Mouse (Mus musculus) hindbrain, postnatal 0 days (tissue): ENCODE measurements around the gene Nucks1. TPM values are rescaled to one million over a fixed set of nuclear protein-coding genes. Genes with fewer than 3 reads are reported as not detected.

ENCODE experiments used
- ATAC-seq: fragments of 200-750 bp; cut with Nextera tagmentation; 2 replicates; pipeline ENCODE4 v1.8.0; 2017; ENCODE audit warnings: mild to moderate bottlenecking, moderate TSS enrichment, moderate library complexity
- DNase-seq: peaks from one replicate; pipeline ENCODE4 v3.0.0-alpha.2; 2015; ENCODE audit warnings: low spot score
- H3K27ac ChIP-seq: fragments of 300-500 bp; sonication (generic); 2 replicates; pipeline ENCODE4 v1.5.1; 2014; ENCODE audit warnings: mild to moderate bottlenecking
- H3K27me3 ChIP-seq: fragments of 300-500 bp; sonication (generic); 2 replicates; pipeline ENCODE4 v1.6.1; 2014; ENCODE audit warnings: low read length, mixed read lengths; ENCODE audit not compliant: insufficient read depth
- H3K36me3 ChIP-seq: fragments of 300-500 bp; sonication (generic); 2 replicates; pipeline ENCODE4 v1.6.1; 2014; ENCODE audit warnings: low read length, mixed read lengths; ENCODE audit not compliant: insufficient read depth
- H3K4me1 ChIP-seq: fragments of 300-500 bp; sonication (generic); 2 replicates; pipeline ENCODE4 v1.6.1; 2014; ENCODE audit warnings: antibody characterized with exemption, low read length, mixed read lengths; ENCODE audit not compliant: insufficient read depth
- H3K4me2 ChIP-seq: fragments of 300-500 bp; sonication (generic); 2 replicates; pipeline ENCODE4 v1.6.1; 2014; ENCODE audit warnings: low read depth, mild to moderate bottlenecking, low read length, moderate library complexity, mixed read lengths
- H3K4me3 ChIP-seq: fragments of 300-500 bp; sonication (generic); 2 replicates; pipeline ENCODE4 v1.5.1; 2014; ENCODE audit warnings: low read length
- H3K9ac ChIP-seq: fragments of 300-500 bp; sonication (generic); replicated peaks from 2 replicates; pipeline ENCODE4 v1.6.1; 2014; ENCODE audit warnings: mild to moderate bottlenecking, low read length, moderate library complexity, mixed read lengths
- H3K9me3 ChIP-seq: fragments of 300-500 bp; sonication (generic); 2 replicates; pipeline ENCODE4 v1.6.1; 2016; ENCODE audit warnings: low read length, mixed read lengths
- CTCF ChIP-seq: IDR thresholded peaks from 2 replicates; pipeline ENCODE4 v1.5.1; 2016; ENCODE audit warnings: antibody characterized with exemption, control low read depth, low read depth
- WGBS: fragments of 180-500 bp; shearing (Covaris S2); extraction: QIAGEN DNeasy Blood & Tissue Kit; methylation state at CpG from one replicate; pipeline ENCODE4 v1.1.7; 2014; 5-methylcytosine and 5-hydroxymethylcytosine counted together
- polyA plus RNA-seq: library from polyadenylated mRNA; unstranded; fragments of >200 nt; fragmentation: Nextera tagmentation; extraction: Ambion mirVana; gene quantifications from 2 replicates; pipeline ENCODE4 v1.2.1, GENCODE M21; 2015
- total RNA-seq: library from RNA; depleted of rRNA; stranded (reverse); fragments of >200 nt; gene quantifications from 2 replicates; pipeline ENCODE4 v1.2.3, GENCODE M21; 2014

The Nucks1 gene
- total and polyA plus RNA-seq, 2 experiments from 2014 or later, result 54.1 to 88.9 TPM

GRCm38 (mm10) chr1:131917634-131918033 is 7.3 kb downstream of the Nucks1 start:
- WGBS, result 75% methylated on average over 6 of the region's 6 CpGs
- no peak for TF ChIP-seq CTCF
- no peak overlapping the region for H3K9ac ChIP-seq
- DNase-seq (no peak), ATAC-seq (no peak)
- peaks cover 12% of the 10 kb centered on the region for H3K36me3 ChIP-seq
- no peak overlapping the region for H3K4me3 ChIP-seq
- H3K9me3 ChIP-seq, result no peaks in the 10 kb centered on the region
- H3K4me2 ChIP-seq, result no peak overlapping the region
- no peaks in the 10 kb centered on the region for H3K27me3 ChIP-seq
- no peak overlapping the region for H3K27ac ChIP-seq
- no peaks in the 10 kb centered on the region for H3K4me1 ChIP-seq

- TF ChIP-seq CTCF, result no peak
- DNase-seq, result no peak
- WGBS, result 100% methylated on average over 2 of the region's 2 CpGs
- no peak for ATAC-seq
- Histone ChIP-seq H3K4me2 (no peak overlapping the region), H3K36me3 (peaks cover 20% of the 10 kb centered on the region), H3K4me3 (no peak overlapping the region), H3K27ac (no peak overlapping the region), H3K27me3 (no peaks in the 10 kb centered on the region), H3K4me1 (no peaks in the 10 kb centered on the region), H3K9ac (no peak overlapping the region), H3K9me3 (no peaks in the 10 kb centered on the region)
Measured at GRCm38 (mm10) chr1:131919052-131919451, 8.7 kb downstream of the Nucks1 start.

- Histone ChIP-seq H3K27ac (no peak overlapping the region), H3K4me1 (no peaks in the 10 kb centered on the region), H3K4me2 (no peak overlapping the region), H3K36me3 (peaks cover 44% of the 10 kb centered on the region), H3K9me3 (no peaks in the 10 kb centered on the region), H3K27me3 (no peaks in the 10 kb centered on the region), H3K9ac (no peak overlapping the region), H3K4me3 (no peak overlapping the region)
- no peak for TF ChIP-seq CTCF
- ATAC-seq (no peak), DNase-seq (no peak)
- 92% methylated on average over 3 of the region's 3 CpGs for WGBS
Measured at GRCm38 (mm10) chr1:131922100-131922499, 11.8 kb downstream of the Nucks1 start.

- no peaks in the 10 kb centered on the region for H3K4me1 ChIP-seq
- H3K4me2 ChIP-seq, result no peak overlapping the region
- H3K9ac ChIP-seq, result no peak overlapping the region
- ATAC-seq, result no peak
- no peaks in the 10 kb centered on the region for H3K9me3 ChIP-seq
- H3K27ac ChIP-seq, result no peak overlapping the region
- DNase-seq, result no peak
- no peak overlapping the region for H3K4me3 ChIP-seq
- no peaks in the 10 kb centered on the region for H3K27me3 ChIP-seq
- 91% methylated on average over 2 of the region's 2 CpGs for WGBS
- peaks cover 27% of the 10 kb centered on the region for H3K36me3 ChIP-seq
- TF ChIP-seq CTCF, result no peak
Measured at GRCm38 (mm10) chr1:131933471-131933870, 23.1 kb downstream of the Nucks1 start.

- DNase-seq, result peak; percentile 85
- no peak overlapping the region for H3K9ac ChIP-seq
- no peak overlapping the region for H3K4me3 ChIP-seq
- no peak overlapping the region for H3K4me2 ChIP-seq
- H3K27ac ChIP-seq, result no peak overlapping the region
- no peaks in the 10 kb centered on the region for H3K9me3 ChIP-seq
- TF ChIP-seq CTCF, result peak; percentile 88
- no peaks in the 10 kb centered on the region for H3K4me1 ChIP-seq
- peak; percentile 47; the same call in 1 of the 2 replicates for ATAC-seq
- WGBS, result 33% methylated on average over 6 of the region's 6 CpGs
- H3K36me3 ChIP-seq, result 0 out of 2 replicates have a peak, but pooled peaks cover 4% of the 10 kb centered on the region
- no peaks in the 10 kb centered on the region for H3K27me3 ChIP-seq
Measured at GRCm38 (mm10) chr1:131937659-131938305, 27.4 kb downstream of the Nucks1 start.

- TF ChIP-seq CTCF, result no peak
- Histone ChIP-seq H3K27me3 (no peaks in the 10 kb centered on the region), H3K9ac (no peak overlapping the region), H3K4me2 (no peak overlapping the region), H3K4me1 (no peaks in the 10 kb centered on the region), H3K27ac (no peak overlapping the region), H3K4me3 (no peak overlapping the region), H3K36me3 (no peaks in the 10 kb centered on the region), H3K9me3 (no peaks in the 10 kb centered on the region)
- 50% methylated on average over 1 of the region's 1 CpGs for WGBS
- DNase-seq (no peak), ATAC-seq (no peak)
Measured at GRCm38 (mm10) chr1:131938811-131939210, 28.5 kb downstream of the Nucks1 start.

- no peaks in the 10 kb centered on the region for H3K36me3 ChIP-seq
- WGBS, result 48% methylated on average over 2 of the region's 2 CpGs
- no peak for TF ChIP-seq CTCF
- H3K27me3 ChIP-seq, result no peaks in the 10 kb centered on the region
- H3K4me3 ChIP-seq, result no peak overlapping the region
- no peak overlapping the region for H3K9ac ChIP-seq
- DNase-seq (no peak), ATAC-seq (no peak)
- H3K4me1 ChIP-seq, result no peaks in the 10 kb centered on the region
- no peak overlapping the region for H3K4me2 ChIP-seq
- H3K9me3 ChIP-seq, result no peaks in the 10 kb centered on the region
- no peak overlapping the region for H3K27ac ChIP-seq
Measured at GRCm38 (mm10) chr1:131940711-131941244, 30.4 kb downstream of the Nucks1 start.
